Mouse (Mus musculus) heart, postnatal 0 days (tissue): ENCODE results near the gene Exoc3l. TPM values are rescaled to one million over a fixed set of nuclear protein-coding genes. Genes with fewer than 3 reads are reported as not detected.

ENCODE experiments used
- ATAC-seq: fragments of 200-750 bp; cut with Nextera tagmentation; 2 replicates; pipeline ENCODE4 v1.8.0; 2017; ENCODE audit warnings: low read depth, moderate number of reproducible peaks, moderate library complexity; ENCODE audit not compliant: insufficient read depth
- DNase-seq: peaks from one replicate; pipeline ENCODE4 v3.0.0-alpha.2; 2016; ENCODE audit warnings: low spot score
- H3K27ac ChIP-seq: fragments of 300-500 bp; sonication (generic); 2 replicates; pipeline ENCODE4 v1.5.1; 2014; ENCODE audit warnings: low read depth, mild to moderate bottlenecking
- H3K27me3 ChIP-seq: fragments of 300-500 bp; sonication (generic); 2 replicates; pipeline ENCODE4 v1.6.1; 2014; ENCODE audit warnings: low read length, mixed read lengths; ENCODE audit not compliant: control insufficient read depth, insufficient read depth
- H3K36me3 ChIP-seq: fragments of 300-500 bp; sonication (generic); replicated peaks from 2 replicates; pipeline ENCODE4 v1.6.1; 2014; ENCODE audit warnings: low read length, mixed read lengths; ENCODE audit not compliant: control insufficient read depth, insufficient read depth
- H3K4me1 ChIP-seq: fragments of 300-500 bp; sonication (generic); 2 replicates; pipeline ENCODE4 v1.6.1; 2014; ENCODE audit warnings: antibody characterized with exemption; ENCODE audit not compliant: control insufficient read depth, insufficient read depth
- H3K4me2 ChIP-seq: fragments of 300-500 bp; sonication (generic); 2 replicates; pipeline ENCODE4 v1.6.1; 2014; ENCODE audit warnings: low read depth, mild to moderate bottlenecking, low read length, moderate library complexity
- H3K4me3 ChIP-seq: fragments of 300-500 bp; sonication (generic); 2 replicates; pipeline ENCODE4 v1.5.1; 2014; ENCODE audit warnings: low read depth, low read length
- H3K9ac ChIP-seq: fragments of 300-500 bp; sonication (generic); replicated peaks from 2 replicates; pipeline ENCODE4 v1.6.1; 2014; ENCODE audit warnings: low read depth, low read length, mixed read lengths
- H3K9me3 ChIP-seq: fragments of 300-500 bp; sonication (generic); replicated peaks from 2 replicates; pipeline ENCODE4 v1.6.1; 2016; ENCODE audit warnings: low read length; ENCODE audit not compliant: control insufficient read depth
- CTCF ChIP-seq: IDR thresholded peaks from 2 replicates; pipeline ENCODE4 v1.5.1; 2016; ENCODE audit warnings: antibody characterized with exemption, control low read depth, low read depth
- EP300 ChIP-seq: IDR thresholded peaks from 2 replicates; pipeline ENCODE4 v1.6.1; 2016; ENCODE audit warnings: antibody characterized with exemption, low read depth
- WGBS: fragments of 180-500 bp; shearing (Covaris S2); extraction: QIAGEN DNeasy Blood & Tissue Kit; methylation state at CpG from one replicate; pipeline ENCODE4 v1.1.7; 2014; 5-methylcytosine and 5-hydroxymethylcytosine counted together
- polyA plus RNA-seq: library from polyadenylated mRNA; unstranded; fragments of >200 nt; fragmentation: Nextera tagmentation; extraction: Ambion mirVana; gene quantifications from 2 replicates; pipeline ENCODE4 v1.2.1, GENCODE M21; 2015
- total RNA-seq: library from RNA; depleted of rRNA; stranded (reverse); fragments of >200 nt; gene quantifications from 2 replicates; pipeline ENCODE4 v1.2.3, GENCODE M21; 2014; ENCODE audit warnings: low replicate concordance

Gene Exoc3l
- total and polyA plus RNA-seq, 2 experiments from 2014 or later: 9.5 to 10.6 TPM

GRCm38 (mm10) chr8:105289805-105290460 is 6.0 kb downstream of the Exoc3l start, which contains the start of gene 4931428F04Rik:
TSS of gene 4931428F04Rik (minus strand) at chr8:105289864.
- peak; percentile 58 for TF ChIP-seq CTCF
- TF ChIP-seq EP300: no peak
- 2% methylated on average over 42 of the region's 43 CpGs for WGBS
- H3K27ac ChIP-seq: peak within 1 kb of the TSS; percentile 69
- H3K36me3 ChIP-seq: no peaks in the 10 kb centered on the region
- peak within 1 kb of the TSS; percentile 57 for H3K4me3 ChIP-seq
- peak within 1 kb of the TSS; percentile 81 for H3K4me2 ChIP-seq
- H3K9me3 ChIP-seq: no peaks in the 10 kb centered on the region
- H3K9ac ChIP-seq: no peak within 1 kb of the TSS; the same call in 1 of the 2 replicates
- 0 out of 2 replicates have a peak, but pooled peaks cover 4% of the 10 kb centered on the region for H3K27me3 ChIP-seq
- DNase-seq (no peak), ATAC-seq (peak; percentile 18; the same call in 1 of the 2 replicates)
- H3K4me1 ChIP-seq: peaks cover 12% of the 10 kb centered on the region

- no peak overlapping the region; the same call in 1 of the 2 replicates for H3K9ac ChIP-seq
- DNase-seq (peak; percentile 97), ATAC-seq (peak; percentile 93)
- 1% methylated on average over 53 of the region's 53 CpGs for WGBS
- TF ChIP-seq EP300 (no peak), CTCF (peak; percentile 33)
- peak overlapping the region; percentile 69 for H3K27ac ChIP-seq
- H3K36me3 ChIP-seq: no peaks in the 10 kb centered on the region
- H3K9me3 ChIP-seq: no peaks in the 10 kb centered on the region
- H3K27me3 ChIP-seq: 0 out of 2 replicates have a peak, but pooled peaks cover 4% of the 10 kb centered on the region
- peak overlapping the region; percentile 57 for H3K4me3 ChIP-seq
- H3K4me1 ChIP-seq: peaks cover 12% of the 10 kb centered on the region
- peak overlapping the region; percentile 81 for H3K4me2 ChIP-seq
Observed at GRCm38 (mm10) chr8:105288958-105289732, 6.8 kb downstream of the Exoc3l start.

GRCm38 (mm10) chr8:105288231-105288630 is 7.7 kb downstream of the Exoc3l start:
- 0 out of 2 replicates have a peak, but pooled peaks cover 4% of the 10 kb centered on the region for H3K27me3 ChIP-seq
- TF ChIP-seq CTCF (peak; percentile 1), EP300 (no peak)
- no peaks in the 10 kb centered on the region for H3K9me3 ChIP-seq
- no peak overlapping the region for H3K9ac ChIP-seq
- H3K36me3 ChIP-seq: no peaks in the 10 kb centered on the region
- no peak overlapping the region for H3K27ac ChIP-seq
- H3K4me3 ChIP-seq: no peak overlapping the region
- no peak overlapping the region for H3K4me2 ChIP-seq
- DNase-seq: no peak
- WGBS: 84% methylated on average over 5 of the region's 5 CpGs
- no peak for ATAC-seq
- peaks cover 12% of the 10 kb centered on the region for H3K4me1 ChIP-seq

DNA sequence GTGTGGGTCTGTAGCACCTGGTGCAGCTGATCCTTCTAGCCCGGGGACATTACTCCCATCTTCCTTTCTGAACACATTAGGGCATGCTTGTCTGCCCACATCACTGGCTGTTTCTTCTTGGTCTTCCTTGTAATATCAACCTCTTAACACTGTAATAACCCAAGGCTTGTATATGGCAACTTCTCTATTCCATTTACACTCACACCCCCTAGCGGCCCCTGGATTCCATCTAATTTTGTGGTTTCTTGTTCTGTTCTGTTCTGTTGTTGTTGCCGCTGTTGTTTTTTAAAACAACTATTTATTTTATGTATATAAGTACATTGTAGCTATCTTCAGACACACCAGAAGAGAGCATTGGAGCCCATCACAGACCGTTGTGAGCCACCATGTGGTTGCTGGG is 9.0 kb downstream of the Exoc3l start:
- Histone ChIP-seq H3K27me3 (0 out of 2 replicates have a peak, but pooled peaks cover 4% of the 10 kb centered on the region), H3K4me2 (no peak overlapping the region), H3K9ac (no peak overlapping the region), H3K27ac (no peak overlapping the region), H3K4me1 (peaks cover 12% of the 10 kb centered on the region), H3K9me3 (no peaks in the 10 kb centered on the region), H3K36me3 (no peaks in the 10 kb centered on the region), H3K4me3 (no peak overlapping the region)
- TF ChIP-seq EP300 (no peak), CTCF (no peak)
- DNase-seq: no peak
- ATAC-seq: no peak
- WGBS: 87% methylated on average over 4 of the region's 4 CpGs

DNA sequence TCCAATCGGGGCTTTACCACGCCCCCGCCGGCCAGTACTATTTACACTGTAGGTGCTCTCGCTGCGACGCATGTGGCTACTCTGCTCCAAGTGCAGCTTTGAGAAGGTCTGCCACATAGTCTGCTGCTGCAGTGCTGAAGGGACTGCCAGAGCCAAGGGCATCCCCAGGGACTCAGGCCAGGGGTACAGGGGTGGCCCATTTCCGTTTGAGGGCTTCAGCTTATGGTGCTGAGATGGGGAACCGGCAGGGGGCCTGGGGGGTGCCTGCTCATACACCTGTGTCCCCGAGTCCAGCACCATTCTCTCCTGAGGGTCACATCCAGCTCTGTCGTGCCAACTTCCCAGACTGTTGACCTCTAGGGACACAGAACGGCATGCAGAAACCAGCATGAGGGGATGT is 10.4 kb downstream of the Exoc3l start:
- no peak for ATAC-seq
- no peak overlapping the region for H3K4me2 ChIP-seq
- no peaks in the 10 kb centered on the region for H3K9me3 ChIP-seq
- 0 out of 2 replicates have a peak, but pooled peaks cover 2% of the 10 kb centered on the region for H3K27me3 ChIP-seq
- H3K9ac ChIP-seq: no peak overlapping the region
- H3K4me3 ChIP-seq: no peak overlapping the region
- no peaks in the 10 kb centered on the region for H3K36me3 ChIP-seq
- peaks cover 11% of the 10 kb centered on the region for H3K4me1 ChIP-seq
- DNase-seq: no peak
- no peak for TF ChIP-seq EP300
- TF ChIP-seq CTCF: no peak
- no peak overlapping the region for H3K27ac ChIP-seq
- WGBS: 46% methylated on average over 12 of the region's 12 CpGs
